Mouse (Mus musculus) heart, embryonic 15.5 days (tissue): ENCODE data around the gene Hoxd11. TPM values are rescaled to one million over a fixed set of nuclear protein-coding genes. Genes with fewer than 3 reads are reported as not detected.
A peak's percentile ranks its signal among the peaks of the same experiment; 100 is the strongest.

Experiments used
- ATAC-seq: fragments of 200-750 bp; cut with Nextera tagmentation; replicated peaks from 2 replicates; pipeline ENCODE4 v1.8.0; 2017; ENCODE audit warnings: low read depth, moderate TSS enrichment; ENCODE audit not compliant: insufficient number of reproducible peaks, insufficient read depth, low FRiP score
- H3K27ac ChIP-seq: fragments of 300-500 bp; sonication (generic); 2 replicates; pipeline ENCODE4 v1.5.1; 2015; ENCODE audit warnings: mild to moderate bottlenecking, inconsistent platforms
- H3K27me3 ChIP-seq: fragments of 300-500 bp; sonication (generic); 2 replicates; pipeline ENCODE4 v1.6.1; 2015; ENCODE audit warnings: inconsistent platforms
- H3K36me3 ChIP-seq: fragments of 300-500 bp; sonication (generic); 2 replicates; pipeline ENCODE4 v1.6.1; 2015; ENCODE audit warnings: mild to moderate bottlenecking, inconsistent platforms
- H3K4me1 ChIP-seq: fragments of 300-500 bp; sonication (generic); replicated peaks from 2 replicates; pipeline ENCODE4 v1.6.1; 2015; ENCODE audit warnings: inconsistent platforms
- H3K4me2 ChIP-seq: fragments of 300-500 bp; sonication (generic); 2 replicates; pipeline ENCODE4 v1.6.1; 2015; ENCODE audit warnings: inconsistent platforms, mild to moderate bottlenecking, moderate library complexity
- H3K4me3 ChIP-seq: fragments of 300-500 bp; sonication (generic); 2 replicates; pipeline ENCODE4 v1.5.1; 2015; ENCODE audit warnings: mild to moderate bottlenecking, inconsistent platforms
- H3K9ac ChIP-seq: fragments of 300-500 bp; sonication (generic); 2 replicates; pipeline ENCODE4 v1.6.1; 2015; ENCODE audit warnings: mild to moderate bottlenecking, inconsistent platforms
- H3K9me3 ChIP-seq: fragments of 300-500 bp; sonication (generic); replicated peaks from 2 replicates; pipeline ENCODE4 v1.6.1; 2016; ENCODE audit warnings: inconsistent platforms
- whole genome bisulfite sequencing: fragments of 180-500 bp; shearing (Covaris S2); methylation state at CpG from one replicate; pipeline ENCODE4 v1.1.7; 2015; ENCODE audit warnings: mixed read lengths; 5-methylcytosine and 5-hydroxymethylcytosine counted together
- microRNA counts: library from miRNA; unstranded; fragments of <30 nt; microRNA quantifications from one replicate; lab custom pipeline; 2016
- microRNA-seq: library from miRNA; unstranded; fragments of <30 nt; microRNA quantifications from one replicate; pipeline ENCODE4, GENCODE M21; 2016
- polyA plus RNA-seq: library from polyadenylated mRNA; unstranded; fragments of >200 nt; fragmentation: Nextera tagmentation; extraction: Ambion mirVana; gene quantifications from 2 replicates; pipeline ENCODE4 v1.2.1, GENCODE M21; 2015

Hoxd11 gene
- polyA plus RNA-seq, 1 experiment from 2014 or later = not detected

- H3K4me1 ChIP-seq = peaks cover 23% of the 10 kb centered on the region
- H3K27me3 ChIP-seq = peaks cover 97% of the 10 kb centered on the region
- no peaks in the 10 kb centered on the region for H3K9me3 ChIP-seq
- no peak overlapping the region for H3K4me3 ChIP-seq
- H3K4me2 ChIP-seq = no peak overlapping the region
- H3K9ac ChIP-seq = no peak overlapping the region
- whole genome bisulfite sequencing = 9% methylated on average over 9 of the region's 9 CpGs
- ATAC-seq = no peak
- no peak overlapping the region for H3K27ac ChIP-seq
- H3K36me3 ChIP-seq = no peaks in the 10 kb centered on the region
Observed at GRCm38 (mm10) chr2:74731799-74732512, 52.6 kb downstream of the Hoxd11 start.

GRCm38 (mm10) chr2:74732513-74733316 is 53.4 kb downstream of the Hoxd11 start:
- 1% methylated on average over 52 of the region's 52 CpGs for WGBS
- no peaks in the 10 kb centered on the region for H3K9me3 ChIP-seq
- peaks cover 97% of the 10 kb centered on the region for H3K27me3 ChIP-seq
- H3K9ac ChIP-seq = no peak overlapping the region
- H3K4me2 ChIP-seq = peak overlapping the region; percentile 36; the same call in 1 of the 2 replicates
- no peak overlapping the region for H3K27ac ChIP-seq
- H3K36me3 ChIP-seq = no peaks in the 10 kb centered on the region
- H3K4me1 ChIP-seq = peaks cover 16% of the 10 kb centered on the region
- ATAC-seq = no peak
- H3K4me3 ChIP-seq = peak overlapping the region; percentile 22

GRCm38 (mm10) chr2:74733317-74733661 is 53.9 kb downstream of the Hoxd11 start:
- H3K4me2 ChIP-seq = no peak overlapping the region; the same call in 1 of the 2 replicates
- H3K4me3 ChIP-seq = no peak overlapping the region
- peaks cover 97% of the 10 kb centered on the region for H3K27me3 ChIP-seq
- 3% methylated on average over 10 of the region's 16 CpGs for WGBS
- H3K9me3 ChIP-seq = no peaks in the 10 kb centered on the region
- no peak overlapping the region for H3K27ac ChIP-seq
- no peak overlapping the region for H3K9ac ChIP-seq
- H3K36me3 ChIP-seq = no peaks in the 10 kb centered on the region
- ATAC-seq = no peak
- H3K4me1 ChIP-seq = peaks cover 16% of the 10 kb centered on the region

GRCm38 (mm10) chr2:74733765-74734164 is 54.4 kb downstream of the Hoxd11 start:
- 3% methylated on average over 6 of the region's 6 CpGs for WGBS
- Histone ChIP-seq H3K27ac (no peak overlapping the region), H3K4me1 (peaks cover 16% of the 10 kb centered on the region), H3K9ac (no peak overlapping the region), H3K4me2 (no peak overlapping the region), H3K36me3 (no peaks in the 10 kb centered on the region), H3K9me3 (no peaks in the 10 kb centered on the region), H3K4me3 (no peak overlapping the region), H3K27me3 (peaks cover 97% of the 10 kb centered on the region)
- ATAC-seq = no peak

GRCm38 (mm10) chr2:74734451-74734850 is 55.1 kb downstream of the Hoxd11 start:
- Histone ChIP-seq H3K36me3 (no peaks in the 10 kb centered on the region), H3K4me1 (peaks cover 16% of the 10 kb centered on the region), H3K27me3 (peaks cover 97% of the 10 kb centered on the region), H3K27ac (no peak overlapping the region), H3K9me3 (no peaks in the 10 kb centered on the region), H3K9ac (no peak overlapping the region), H3K4me3 (no peak overlapping the region), H3K4me2 (no peak overlapping the region)
- ATAC-seq = no peak
- 6% methylated on average over 13 of the region's 13 CpGs for WGBS

GRCm38 (mm10) chr2:74734996-74735811 is 55.8 kb downstream of the Hoxd11 start:
- Histone ChIP-seq H3K9ac (no peak overlapping the region), H3K4me3 (no peak overlapping the region), H3K27ac (no peak overlapping the region), H3K4me1 (peaks cover 17% of the 10 kb centered on the region), H3K36me3 (no peaks in the 10 kb centered on the region), H3K4me2 (no peak overlapping the region), H3K9me3 (no peaks in the 10 kb centered on the region), H3K27me3 (peaks cover 99% of the 10 kb centered on the region)
- 4% methylated on average over 27 of the region's 27 CpGs for WGBS
- ATAC-seq = no peak

GRCm38 (mm10) chr2:74735851-74736687 is 56.7 kb downstream of the Hoxd11 start:
- Histone ChIP-seq H3K27me3 (peaks cover 98% of the 10 kb centered on the region), H3K9ac (no peak overlapping the region), H3K36me3 (no peaks in the 10 kb centered on the region), H3K4me1 (peaks cover 21% of the 10 kb centered on the region), H3K4me3 (peak overlapping the region; percentile 24), H3K4me2 (peak overlapping the region; percentile 43), H3K27ac (no peak overlapping the region), H3K9me3 (no peaks in the 10 kb centered on the region)
- WGBS = 3% methylated on average over 42 of the region's 42 CpGs
- ATAC-seq = no peak

MicroRNAs encoded within 50 kb of the gene (microRNA counts, 519-probe panel; counts per million panel counts)
- microRNA mmu-miR-10b (lab: Ali Mortazavi, UCI) = 2,089 counts per million, percentile 27 among the panel's probes with 10 or more counts

Small RNAs within 50 kb of the gene (microRNA-seq; reads per million reads assigned to microRNA genes)
- gene Gm44463 (not detected), gene Mir10b (2,660 reads per million, percentile 86 among the genes with 10 or more reads in this experiment)

Other genes with a start within 250 kb of the Hoxd11 start
- 15.3 and 15.9 TPM in 2 replicates for gene Lnpk, start 100.1 kb upstream of the Hoxd11 start, polyA plus RNA-seq
- gene Evx2, start 20.0 kb upstream of the Hoxd11 start, polyA plus RNA-seq = not detected in 2 replicates
- 0.14 TPM in 1 of 2 replicates, not detected in the other for gene Hoxd13, start 11.2 kb upstream of the Hoxd11 start, polyA plus RNA-seq
- gene Hoxd12, start 4.5 kb upstream of the Hoxd11 start, polyA plus RNA-seq = 0.10 TPM in 1 of 2 replicates, not detected in the other
- 0.08 TPM in 1 of 2 replicates, not detected in the other for gene Hoxd10, start 12.4 kb downstream of the Hoxd11 start, polyA plus RNA-seq
- 0.14 and 0.15 TPM in 2 replicates for gene Hoxd9, start 18.2 kb downstream of the Hoxd11 start, polyA plus RNA-seq
- 0.24 and 0.56 TPM in 2 replicates for gene Hoxd8, start 25.1 kb downstream of the Hoxd11 start, polyA plus RNA-seq
- 0.29 and 1.0 TPM in 2 replicates for gene Hoxd3, start 32.4 kb downstream of the Hoxd11 start, polyA plus RNA-seq
- 0.09 and 0.15 TPM in 2 replicates for gene Hoxd4, start 32.4 kb downstream of the Hoxd11 start, polyA plus RNA-seq
- gene Gm28230, start 47.2 kb downstream of the Hoxd11 start, polyA plus RNA-seq = not detected in 2 replicates
- not detected in 2 replicates for gene Hoxd1, start 83.4 kb downstream of the Hoxd11 start, polyA plus RNA-seq
- 133 and 158 TPM in 2 replicates for gene Mtx2, start 146.2 kb downstream of the Hoxd11 start, polyA plus RNA-seq